Mouse (Mus musculus) gastrocnemius, adult 2 months (tissue): ENCODE measurements around the gene Gm20388. TPM values are rescaled to one million over a fixed set of nuclear protein-coding genes. Genes with fewer than 3 reads are reported as not detected.
A peak's percentile ranks its signal among the peaks of the same experiment; 100 is the strongest.

ENCODE experiments used
- DNase-seq: peaks from one replicate; pipeline ENCODE4 v3.0.0; 2022
- H3K27ac ChIP-seq: fragments of 200-600 bp; 2 replicates; pipeline ENCODE4 v1.8.1; 2022; ENCODE audit warnings: mild to moderate bottlenecking
- H3K4me3 ChIP-seq: fragments of 200-600 bp; 2 replicates; pipeline ENCODE4 v1.8.1; 2022; ENCODE audit warnings: mild to moderate bottlenecking, moderate library complexity
- CTCF ChIP-seq: fragments of 200-600 bp; IDR thresholded peaks from 2 replicates; pipeline ENCODE4 v1.8.1; 2022; ENCODE audit warnings: antibody characterized with exemption, mild to moderate bottlenecking, moderate library complexity
- intact Hi-C: fragments of 180-260 bp; cut with DNase I; formaldehyde crosslinking; loops from one replicate; pipeline ENCODE4 v1.15.1; 2025
- total RNA-seq, 2 experiments: library from RNA; stranded (reverse); gene quantifications; 2 replicates each; pipeline ENCODE4 v1.2.3; 2021

Gene Gm20388
- total RNA-seq, 2 experiments from 2014 or later: 6.1 to 15.0 TPM

DNA sequence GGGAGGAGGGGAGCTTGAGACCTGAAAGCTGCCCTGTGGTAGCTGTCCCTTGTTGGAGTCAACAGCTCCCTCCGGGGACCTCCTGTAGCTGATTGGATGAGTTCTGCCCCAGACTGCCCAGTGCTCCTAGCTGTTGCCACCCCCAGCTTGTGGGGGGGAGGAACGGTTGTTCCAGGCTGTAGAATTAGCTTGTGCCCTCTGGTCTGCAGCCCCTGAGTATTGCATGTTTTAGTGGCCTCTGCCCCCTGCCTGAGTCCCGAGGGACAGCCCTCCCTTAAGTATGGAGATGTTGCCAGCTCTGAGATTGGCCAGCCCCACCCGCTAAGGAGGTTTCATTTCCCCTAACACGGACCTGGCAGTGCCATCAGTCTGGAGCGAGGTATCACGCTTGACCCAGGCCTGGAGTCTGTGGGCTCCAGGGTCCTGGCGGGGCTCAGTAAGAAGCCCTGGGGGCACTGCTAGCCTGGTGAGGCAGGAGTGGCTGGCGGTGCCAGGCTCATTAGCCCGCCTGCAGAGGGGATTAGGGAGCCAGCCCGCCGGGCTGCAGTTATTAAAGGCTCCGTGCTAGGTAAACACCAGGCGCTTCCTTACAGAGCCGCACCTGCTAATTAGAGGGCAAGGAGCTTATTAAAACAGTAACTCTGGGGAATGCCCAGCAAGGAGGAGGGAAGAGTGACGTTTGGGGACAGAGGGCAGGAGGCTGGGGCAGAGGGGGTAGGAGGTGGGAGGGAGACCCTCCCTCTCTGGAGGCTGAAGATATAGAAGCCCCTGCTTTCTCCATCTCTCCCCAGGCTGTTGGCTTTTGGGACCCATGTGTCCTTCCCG lies 424.8 kb downstream of the Gm20388 start:
- no peak for TF ChIP-seq CTCF
- peak; percentile 61 for DNase-seq
- peak overlapping the region; percentile 62 for H3K4me3 ChIP-seq
- intact Hi-C loops: no loop called here
- peak overlapping the region; percentile 65 for H3K27ac ChIP-seq

DNA sequence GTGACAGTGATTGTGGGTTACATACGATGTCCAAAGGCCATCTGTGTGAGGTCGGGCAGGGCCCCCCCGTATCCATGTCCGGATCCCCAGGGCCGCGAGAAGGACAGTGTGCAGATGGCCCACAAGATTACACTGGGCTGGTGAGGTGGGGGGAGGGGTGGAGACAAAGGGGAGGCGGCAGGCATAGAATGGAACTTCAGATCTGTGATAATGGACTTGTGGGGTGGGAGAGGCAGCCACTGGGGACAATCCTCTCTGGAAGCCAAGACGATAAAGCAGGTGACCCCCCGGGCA lies 425.4 kb downstream of the Gm20388 start:
- no peak for TF ChIP-seq CTCF
- H3K4me3 ChIP-seq: no peak overlapping the region
- intact Hi-C loops: no loop called here
- H3K27ac ChIP-seq: no peak overlapping the region
- no peak for DNase-seq

DNA sequence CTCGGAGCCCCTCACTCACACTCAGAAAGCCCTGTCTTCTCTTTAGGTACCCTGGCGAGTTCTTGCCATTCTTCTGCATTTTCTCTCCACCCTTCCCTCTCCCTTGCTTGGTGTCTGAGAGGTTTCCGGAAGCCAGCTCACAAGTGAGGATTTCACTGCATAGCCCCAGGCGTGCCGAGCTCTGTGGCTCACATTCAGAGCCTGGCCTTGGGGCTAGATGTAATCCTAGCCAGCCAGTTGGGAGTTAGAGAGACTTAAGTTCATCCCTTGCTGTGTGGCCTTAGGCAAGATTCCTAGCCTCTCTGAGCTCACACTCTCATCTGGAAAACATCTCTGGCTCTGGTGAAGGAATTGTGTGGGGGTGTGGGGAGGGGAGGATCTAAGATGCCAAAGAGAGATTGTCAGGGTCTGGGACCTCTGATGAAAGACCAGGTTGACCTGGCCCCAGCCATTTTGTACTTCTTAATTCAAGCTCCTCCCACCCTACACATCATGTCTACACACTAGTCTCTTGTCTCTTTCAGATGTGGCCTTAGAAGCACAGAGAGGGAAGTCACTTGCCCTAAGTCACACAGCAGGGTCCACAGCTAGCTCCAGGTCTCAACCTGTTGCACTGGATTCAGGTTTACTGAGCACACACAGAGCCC lies 426.4 kb downstream of the Gm20388 start:
- no peak for TF ChIP-seq CTCF
- no peak for DNase-seq
- Histone ChIP-seq H3K4me3 (no peak overlapping the region), H3K27ac (no peak overlapping the region)
- intact Hi-C loops: no loop called here

DNA sequence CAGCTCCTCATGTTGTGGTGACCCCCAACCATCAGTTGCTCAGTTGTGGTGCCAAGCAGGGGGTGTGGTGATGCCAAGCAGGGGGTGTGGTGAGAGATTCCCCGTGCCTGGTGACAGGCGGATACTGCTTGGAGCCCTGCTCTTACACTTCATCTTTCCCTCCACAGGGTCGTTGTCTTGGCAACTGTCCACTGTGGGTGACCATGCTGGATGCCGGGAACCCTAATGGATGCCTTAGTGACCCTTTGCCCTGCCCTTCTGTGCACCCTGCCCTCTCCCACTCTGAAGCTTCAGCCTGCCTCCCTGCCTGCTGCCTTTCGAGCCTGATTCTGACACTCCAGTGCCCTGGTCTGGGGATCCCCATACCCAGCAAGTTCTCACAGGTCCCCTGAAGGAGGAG lies 427.0 kb downstream of the Gm20388 start:
- Histone ChIP-seq H3K27ac (no peak overlapping the region), H3K4me3 (no peak overlapping the region)
- no peak for DNase-seq
- intact Hi-C loops: no loop called here
- no peak for TF ChIP-seq CTCF

DNA sequence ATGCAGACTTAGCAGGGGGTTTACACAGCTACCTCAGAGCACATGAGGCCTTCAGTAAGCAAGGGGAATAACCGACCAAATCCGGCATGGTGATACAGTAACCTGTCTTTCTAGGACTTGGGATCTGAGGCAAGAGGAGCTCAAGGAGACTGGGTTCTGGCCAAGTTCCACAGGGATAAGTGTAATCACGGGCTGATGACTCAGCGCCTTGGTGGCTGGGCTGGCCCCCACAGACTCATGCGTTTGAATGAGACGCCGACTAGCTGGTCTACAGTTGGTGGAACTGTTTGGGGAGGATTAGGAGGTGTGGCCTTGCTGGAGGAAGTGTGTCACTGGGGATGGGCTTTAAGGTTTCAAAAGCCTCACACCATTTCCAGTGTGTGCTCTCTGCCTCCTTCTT lies 428.0 kb downstream of the Gm20388 start:
- no peak overlapping the region for H3K4me3 ChIP-seq
- DNase-seq: no peak
- no peak for TF ChIP-seq CTCF
- H3K27ac ChIP-seq: no peak overlapping the region
- intact Hi-C loops: no loop called here

DNA sequence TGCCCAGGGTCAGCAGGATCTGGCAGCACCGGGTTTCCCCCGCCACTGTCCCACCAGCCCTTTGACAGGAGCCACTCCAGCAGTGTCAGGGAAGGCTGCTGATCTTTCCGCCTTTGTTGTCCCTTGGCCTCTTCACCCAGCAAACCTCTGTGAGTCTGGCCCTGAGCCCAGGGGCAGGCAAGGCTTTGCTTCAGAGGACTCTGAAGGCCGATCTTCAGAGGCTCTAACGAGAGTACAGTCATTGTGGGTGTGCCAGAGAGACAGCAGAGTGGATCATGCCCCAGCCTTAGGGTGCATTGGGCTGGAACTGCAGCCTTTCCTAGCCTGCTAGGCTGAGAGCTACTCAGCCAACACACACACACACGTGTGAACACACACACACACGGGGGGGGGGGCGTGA lies 429.1 kb downstream of the Gm20388 start:
- intact Hi-C loops: no loop called here
- no peak overlapping the region for H3K27ac ChIP-seq
- DNase-seq: peak; percentile 39
- TF ChIP-seq CTCF: no peak
- no peak overlapping the region for H3K4me3 ChIP-seq

DNA sequence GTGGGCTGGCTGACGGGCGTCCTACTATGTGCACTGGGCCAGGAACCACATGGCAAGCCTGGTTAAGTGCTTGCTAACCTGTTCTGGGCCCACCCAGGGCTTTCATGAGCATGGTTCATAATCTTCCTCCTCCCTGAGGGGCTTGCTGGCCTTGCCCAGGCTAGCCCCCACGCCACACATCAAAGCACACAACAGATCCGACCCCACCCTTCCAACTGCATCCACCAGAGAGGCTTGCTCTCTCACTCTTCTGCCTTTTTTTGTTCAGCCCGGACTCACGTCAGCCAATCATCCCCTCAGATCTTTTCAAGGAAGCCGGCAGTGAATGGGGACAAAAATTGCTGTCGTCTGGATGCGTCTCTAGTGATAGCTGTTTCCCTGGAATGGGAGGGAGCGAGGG lies 430.5 kb downstream of the Gm20388 start:
- no peak for TF ChIP-seq CTCF
- no peak for DNase-seq
- Histone ChIP-seq H3K4me3 (no peak overlapping the region), H3K27ac (no peak overlapping the region)
- intact Hi-C loops: no loop called here

DNA sequence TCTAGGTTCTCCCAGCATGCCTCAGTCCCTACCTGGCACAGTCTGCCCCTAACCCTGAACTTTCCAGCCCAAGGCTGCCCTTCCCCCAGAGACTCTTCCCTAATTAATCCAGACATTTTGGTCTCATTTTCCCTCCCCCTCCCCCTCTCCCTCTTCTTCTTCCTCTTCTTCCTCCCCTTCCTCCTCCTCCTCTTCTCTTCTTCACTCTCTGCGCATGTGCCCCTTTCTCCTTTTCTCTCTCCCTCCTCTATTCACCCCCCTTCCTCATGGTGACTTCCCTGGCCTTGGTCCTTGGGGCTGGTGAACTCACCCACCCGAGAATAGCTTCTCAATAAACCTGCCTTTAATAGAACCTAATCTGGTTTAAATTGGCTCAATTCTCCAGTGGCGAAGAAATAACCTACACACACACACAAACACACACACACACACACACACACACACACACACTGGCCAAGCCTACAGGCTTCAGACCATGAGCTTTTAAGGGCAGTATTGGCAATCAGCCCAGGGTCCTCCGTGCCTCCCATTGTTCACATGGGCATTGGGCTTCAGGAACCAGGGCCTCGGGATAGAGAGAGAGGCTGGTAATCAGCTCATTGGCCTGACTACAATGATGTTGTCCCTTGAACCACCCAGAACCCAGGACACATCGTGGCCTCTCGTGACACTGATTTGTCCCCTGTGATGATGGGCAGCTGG lies 432.4 kb downstream of the Gm20388 start:
- no peak for TF ChIP-seq CTCF
- Histone ChIP-seq H3K4me3 (no peak overlapping the region), H3K27ac (no peak overlapping the region)
- no peak for DNase-seq
- intact Hi-C loops: no loop called here

DNA sequence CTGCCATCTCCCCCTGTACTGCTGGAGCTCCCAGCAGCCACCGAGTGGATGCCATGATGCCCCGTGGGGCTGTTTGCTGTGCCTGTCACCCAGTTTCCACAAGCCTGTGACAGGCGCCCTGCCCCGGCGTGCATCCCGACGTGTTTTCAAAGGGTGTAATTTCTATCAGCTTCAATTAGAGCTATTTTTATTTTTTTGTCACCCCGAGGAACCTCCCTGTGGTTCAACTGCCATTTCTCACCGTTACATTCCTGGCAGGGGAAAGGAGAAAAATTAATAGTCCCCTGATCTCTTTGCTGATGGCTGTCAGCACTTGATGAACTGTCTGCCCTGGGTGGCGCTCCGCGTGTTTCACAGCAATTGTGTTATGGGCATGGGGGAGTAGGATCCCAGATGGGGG lies 432.9 kb downstream of the Gm20388 start:
- no peak for TF ChIP-seq CTCF
- no peak for DNase-seq
- Histone ChIP-seq H3K4me3 (no peak overlapping the region), H3K27ac (no peak overlapping the region)
- intact Hi-C loops: no loop called here

DNA sequence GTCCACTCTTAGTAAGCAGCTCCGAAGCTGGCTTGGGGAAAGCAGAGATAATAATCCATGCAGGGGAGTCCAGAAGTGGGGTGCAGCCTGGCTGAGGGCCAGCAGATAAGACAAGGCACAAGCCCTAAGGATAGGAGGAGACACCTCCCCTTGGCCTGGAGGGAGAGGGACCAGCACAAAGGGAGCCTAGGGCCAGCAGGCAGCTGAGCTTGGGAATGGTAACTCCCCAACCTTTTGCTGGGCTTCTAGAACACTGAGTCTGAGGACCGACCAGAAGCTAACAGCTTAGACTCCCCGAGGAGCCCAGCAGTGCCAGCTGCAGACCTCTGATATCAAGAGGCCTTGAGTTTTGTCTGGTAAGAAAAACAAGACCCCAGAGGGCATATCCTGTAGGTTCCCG lies 433.5 kb downstream of the Gm20388 start:
- intact Hi-C loops: no loop called here
- TF ChIP-seq CTCF: no peak
- no peak overlapping the region for H3K4me3 ChIP-seq
- H3K27ac ChIP-seq: no peak overlapping the region
- DNase-seq: no peak

DNA sequence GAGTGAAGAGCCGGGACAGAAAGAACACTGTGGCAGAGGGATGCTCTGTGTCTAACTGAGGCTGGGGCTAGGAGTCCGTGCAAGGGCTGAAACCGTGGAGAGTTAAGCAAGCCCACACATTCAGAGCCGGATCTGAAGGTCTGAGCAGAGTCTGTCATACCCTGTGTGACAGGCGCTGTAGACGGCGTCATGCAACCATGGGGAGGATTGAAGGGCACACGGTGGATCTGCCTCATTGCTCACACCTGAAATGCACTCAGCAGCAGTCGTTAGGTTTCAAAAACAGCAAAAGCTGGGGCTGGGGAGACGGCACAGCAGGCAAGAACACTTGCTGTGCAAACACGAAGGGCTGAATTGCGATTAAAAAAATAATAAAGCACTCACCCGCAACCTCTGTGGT lies 433.9 kb downstream of the Gm20388 start:
- TF ChIP-seq CTCF: no peak
- no peak for DNase-seq
- intact Hi-C loops: no loop called here
- Histone ChIP-seq H3K27ac (no peak overlapping the region), H3K4me3 (no peak overlapping the region)

DNA sequence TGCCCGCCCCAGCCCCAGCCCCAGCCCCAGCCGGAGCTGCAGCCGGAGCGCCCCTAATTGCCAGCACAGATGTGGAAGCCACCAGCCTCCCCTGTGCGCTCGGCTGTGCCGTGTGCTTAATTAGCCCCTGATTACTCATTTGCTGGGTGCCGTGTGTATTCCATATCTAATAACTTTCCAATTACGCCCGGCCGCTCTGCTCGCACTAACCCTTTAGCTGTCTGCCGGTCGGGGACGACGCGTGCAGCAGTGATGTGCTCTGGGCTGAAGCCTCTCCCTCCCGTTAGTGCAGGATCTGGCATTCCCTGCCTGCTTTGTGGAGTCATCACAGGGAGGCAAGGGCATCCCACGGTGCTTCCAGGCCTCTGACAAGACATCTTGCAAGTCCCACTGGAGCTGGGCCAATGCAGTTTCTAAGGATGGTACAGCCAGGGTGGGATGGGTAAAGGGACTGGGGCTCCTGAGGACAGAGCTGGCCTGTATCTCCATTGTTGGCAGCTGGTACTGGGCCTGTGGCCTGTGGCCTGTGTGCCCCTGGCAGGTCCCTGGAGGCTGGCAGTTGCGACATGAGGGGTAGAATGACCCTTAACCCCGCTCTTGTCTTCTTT lies 437.2 kb downstream of the Gm20388 start:
- no peak for TF ChIP-seq CTCF
- no peak overlapping the region for H3K4me3 ChIP-seq
- no peak overlapping the region for H3K27ac ChIP-seq
- intact Hi-C loops: no loop called here
- no peak for DNase-seq

DNA sequence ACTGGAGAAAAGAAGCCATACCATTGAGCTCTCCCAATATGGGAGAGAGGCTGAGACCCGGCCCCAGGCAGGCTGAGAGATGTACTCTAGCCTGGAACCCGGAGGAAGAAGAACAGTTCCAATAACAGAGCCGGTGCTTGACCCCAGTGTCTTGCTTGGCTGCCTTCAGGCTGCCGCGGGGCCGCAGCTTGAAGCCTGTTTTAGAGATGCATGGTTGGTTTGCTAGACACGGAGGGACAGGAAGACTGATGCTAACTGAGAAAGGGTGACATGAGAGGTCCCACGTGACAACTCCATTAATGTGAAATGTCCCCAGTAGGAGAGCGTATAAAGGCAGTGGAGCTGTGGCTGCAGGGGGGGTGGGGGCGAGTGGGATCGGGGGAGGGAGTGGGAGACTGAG lies 438.3 kb downstream of the Gm20388 start:
- H3K4me3 ChIP-seq: no peak overlapping the region
- no peak overlapping the region for H3K27ac ChIP-seq
- intact Hi-C loops: no loop called here
- TF ChIP-seq CTCF: no peak
- no peak for DNase-seq
